Mouse (Mus musculus) activated CD4-positive, CD25-positive, alpha-beta regulatory T cell (primary cell): ENCODE data around the gene Nmnat1. TPM values are rescaled to one million over a fixed set of nuclear protein-coding genes. Genes with fewer than 3 reads are reported as not detected.

Source experiments
- polyA plus RNA-seq, 2 experiments: library from polyadenylated mRNA; unstranded; fragments of 100-300 nt; shearing (Covaris generic); gene quantifications; one replicate each; pipeline ENCODE4 v1.2.1; 2017

The Nmnat1 gene
- polyA plus RNA-seq, result 10 to 100 TPM in 1 of 2 experiments, 1 to 10 TPM in 1; 6.9 to 10.8 TPM

GRCm38 (mm10) chr4:149485053-149485824 lies at the start of gene Nmnat1, which contains the start of gene Lzic:
TSS of gene Nmnat1 (minus strand) at chr4:149485202.
TSS of gene Lzic (plus strand) at chr4:149485229.

GRCm38 (mm10) chr4:149517868-149518340 lies 32.9 kb upstream of the Nmnat1 start, which contains the start of gene Ctnnbip1:
TSS of gene Ctnnbip1 (plus strand) at chr4:149518236.

GRCm38 (mm10) chr4:149477078-149477477 lies 7.9 kb downstream of the Nmnat1 start, which contains the start of gene Tmem274:
TSS of gene Tmem274 (plus strand) at chr4:149477378.

GRCm38 (mm10) chr4:149454879-149455278 lies 30.1 kb downstream of the Nmnat1 start, which contains the start of gene Rbp7:
TSS of gene Rbp7 (minus strand) at chr4:149454978.

GRCm38 (mm10) chr4:149426325-149427199 lies 58.4 kb downstream of the Nmnat1 start, which contains the start of gene Ube4b:
TSS of gene Ube4b (minus strand) at chr4:149426749.

Other genes with a start within 250 kb of the Nmnat1 start
- gene Kif1b, start 177.5 kb downstream of the Nmnat1 start, polyA plus RNA-seq, result 10 to 100 TPM; 20.1 to 28.2 TPM
- gene Ube4b, start 58.5 kb downstream of the Nmnat1 start, polyA plus RNA-seq, result 10 to 100 TPM; 41.8 to 44.5 TPM
- not detected for gene Rbp7, start 30.2 kb downstream of the Nmnat1 start, polyA plus RNA-seq
- gene Tmem274, start 7.8 kb downstream of the Nmnat1 start, polyA plus RNA-seq, result under 1 TPM in 1 of 2 experiments, not detected in 1; 0.54 TPM
- 10 to 100 TPM; 29.6 to 33.4 TPM for gene Lzic, start within 50 bp of the Nmnat1 start, polyA plus RNA-seq
- gene Ctnnbip1, start 33.0 kb upstream of the Nmnat1 start, polyA plus RNA-seq, result 1 to 10 TPM; 3.3 to 4.8 TPM
- gene Clstn1, start 101.3 kb upstream of the Nmnat1 start, polyA plus RNA-seq, result 10 to 100 TPM in 1 of 2 experiments, 1 to 10 TPM in 1; 9.3 to 28.7 TPM
- gene Pik3cd, start 217.4 kb upstream of the Nmnat1 start, polyA plus RNA-seq, result 100 to 1,000 TPM; 196 to 241 TPM